Mouse (Mus musculus) neural tube, embryonic 12.5 days (tissue): ENCODE measurements around the gene Fbxo11. TPM values are rescaled to one million over a fixed set of nuclear protein-coding genes. Genes with fewer than 3 reads are reported as not detected.
"Not testable (repeated sequence)": the region's sequence is repeated elsewhere in the genome, so short reads cannot be mapped to it uniquely, and the experiment has no call there.

Experiments
- ATAC-seq: fragments of 200-750 bp; cut with Nextera tagmentation; 2 replicates; pipeline ENCODE4 v1.8.0; 2017; ENCODE audit warnings: low read depth, mild to moderate bottlenecking, moderate TSS enrichment, moderate library complexity; ENCODE audit not compliant: low FRiP score
- H3K27ac ChIP-seq: fragments of 300-500 bp; sonication (generic); 2 replicates; pipeline ENCODE4 v1.5.1; 2016
- H3K27me3 ChIP-seq: fragments of 300-500 bp; sonication (generic); replicated peaks from 2 replicates; pipeline ENCODE4 v1.6.1; 2016; ENCODE audit warnings: mild to moderate bottlenecking
- H3K36me3 ChIP-seq: fragments of 300-500 bp; sonication (generic); 2 replicates; pipeline ENCODE4 v1.6.1; 2016; ENCODE audit warnings: mild to moderate bottlenecking
- H3K4me1 ChIP-seq: fragments of 300-500 bp; sonication (generic); 2 replicates; pipeline ENCODE4 v1.6.1; 2016
- H3K4me2 ChIP-seq: fragments of 300-500 bp; sonication (generic); replicated peaks from 2 replicates; pipeline ENCODE4 v1.6.1; 2016; ENCODE audit warnings: mild to moderate bottlenecking
- H3K4me3 ChIP-seq: fragments of 300-500 bp; sonication (generic); 2 replicates; pipeline ENCODE4 v1.5.1; 2016
- H3K9ac ChIP-seq: fragments of 300-500 bp; sonication (generic); 2 replicates; pipeline ENCODE4 v1.6.1; 2016; ENCODE audit warnings: mild to moderate bottlenecking
- H3K9me3 ChIP-seq: fragments of 300-500 bp; sonication (generic); 2 replicates; pipeline ENCODE4 v1.6.1; 2016; ENCODE audit warnings: mild to moderate bottlenecking
- WGBS: fragments of 180-500 bp; shearing (Covaris S2); methylation state at CpG from one replicate; pipeline ENCODE4 v1.1.7; 2016; 5-methylcytosine and 5-hydroxymethylcytosine counted together
- polyA plus RNA-seq: library from polyadenylated mRNA; unstranded; fragments of >200 nt; fragmentation: Nextera tagmentation; extraction: Ambion mirVana; gene quantifications from 2 replicates; pipeline ENCODE4 v1.2.1, GENCODE M21; 2016

Gene Fbxo11
- polyA plus RNA-seq, 1 experiment from 2014 or later = 38.0 TPM

DNA sequence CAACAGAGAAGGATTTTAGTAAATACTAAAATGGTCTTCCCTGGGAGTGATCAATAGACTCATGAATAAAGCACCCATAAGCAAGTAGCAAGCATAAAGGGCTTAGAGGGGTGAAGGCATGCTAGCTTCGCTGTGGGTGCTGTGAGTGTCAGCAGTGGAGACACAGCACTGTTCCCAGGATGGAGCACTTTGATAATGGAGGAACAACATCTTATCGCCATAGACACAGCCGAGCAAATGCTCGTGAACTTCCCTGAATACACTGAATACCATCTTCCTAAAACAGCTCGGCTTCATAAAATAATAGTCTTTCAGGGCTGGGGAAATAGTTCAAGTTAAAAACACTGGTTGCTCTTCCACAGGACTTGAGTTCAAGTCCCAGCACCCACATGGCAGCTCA lies 33.3 kb downstream of the Fbxo11 start:
- ATAC-seq = no peak
- Histone ChIP-seq H3K9ac (no peak overlapping the region), H3K27me3 (no peaks in the 10 kb centered on the region), H3K4me1 (0 out of 2 replicates have a peak, but pooled peaks cover 3% of the 10 kb centered on the region), H3K36me3 (no peaks in the 10 kb centered on the region), H3K4me2 (no peak overlapping the region), H3K4me3 (no peak overlapping the region), H3K27ac (no peak overlapping the region), H3K9me3 (no peaks in the 10 kb centered on the region)
- WGBS = 92% methylated on average over 5 of the region's 5 CpGs

DNA sequence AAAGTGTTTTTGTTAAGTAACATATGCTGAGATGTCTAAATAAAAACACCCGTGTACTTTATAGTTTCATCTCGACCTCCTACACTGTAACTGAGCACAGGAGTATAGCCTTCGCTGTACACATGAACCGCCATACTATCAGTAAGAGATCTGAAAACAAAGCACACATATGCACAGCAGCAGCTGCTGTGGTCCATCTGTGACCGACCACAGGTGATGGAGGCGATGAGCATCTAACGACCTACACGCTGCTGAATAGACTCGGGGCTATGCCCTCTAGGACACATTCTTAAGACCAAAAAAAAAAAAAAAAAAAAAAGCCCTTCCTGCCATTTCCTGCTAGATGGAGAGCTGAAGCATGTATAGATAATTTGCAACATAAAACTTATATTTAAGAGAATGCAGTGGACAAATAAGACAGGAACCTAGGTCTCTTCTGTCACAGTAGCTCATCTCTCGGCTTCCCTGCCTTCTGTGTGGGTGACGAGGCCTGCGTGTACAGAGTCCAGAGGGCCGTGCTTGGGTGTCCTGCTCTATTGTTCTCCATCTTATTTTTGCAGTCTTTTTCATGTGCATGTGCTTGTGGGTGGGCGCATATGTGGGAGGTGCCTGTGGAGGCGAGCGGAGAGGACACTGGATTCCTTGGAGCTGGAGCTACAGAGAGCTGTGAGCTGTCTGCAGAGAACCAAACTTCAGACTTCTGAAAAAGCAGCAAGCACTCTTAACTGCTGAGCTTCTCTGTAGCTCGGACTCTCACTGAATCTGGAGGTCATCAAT lies 35.7 kb downstream of the Fbxo11 start:
- H3K36me3 ChIP-seq = no peaks in the 10 kb centered on the region
- H3K4me1 ChIP-seq = 0 out of 2 replicates have a peak, but pooled peaks cover 3% of the 10 kb centered on the region
- H3K27ac ChIP-seq = no peak overlapping the region
- H3K4me3 ChIP-seq = no peak overlapping the region
- H3K4me2 ChIP-seq = no peak overlapping the region
- no peak overlapping the region for H3K9ac ChIP-seq
- ATAC-seq = no peak
- 84% methylated on average over 17 of the region's 17 CpGs for WGBS
- no peaks in the 10 kb centered on the region for H3K27me3 ChIP-seq
- no peaks in the 10 kb centered on the region for H3K9me3 ChIP-seq

DNA sequence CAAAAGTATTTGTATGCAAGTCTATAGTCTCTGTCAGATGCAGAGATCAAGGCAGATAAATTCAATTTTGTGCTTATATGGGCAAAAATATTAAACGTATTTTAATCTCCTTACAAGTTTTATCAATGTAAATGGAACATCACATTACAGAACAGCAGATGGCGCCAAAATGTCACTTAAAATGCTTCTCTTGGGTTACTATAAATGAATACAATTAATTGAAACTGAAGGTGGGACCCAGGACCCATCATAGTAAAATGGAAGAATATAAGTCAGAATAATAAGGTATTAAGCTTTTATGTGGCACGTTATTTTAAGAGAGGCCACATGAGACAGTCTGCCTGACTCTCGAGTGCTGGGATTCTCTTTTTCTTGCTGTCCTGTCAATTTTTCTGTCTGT lies 39.9 kb downstream of the Fbxo11 start:
- H3K27ac ChIP-seq = no peak overlapping the region
- no peak overlapping the region for H3K4me3 ChIP-seq
- H3K27me3 ChIP-seq = no peaks in the 10 kb centered on the region
- no peak overlapping the region for H3K9ac ChIP-seq
- H3K36me3 ChIP-seq = no peaks in the 10 kb centered on the region
- 0 out of 2 replicates have a peak, but pooled peaks cover 3% of the 10 kb centered on the region for H3K4me1 ChIP-seq
- H3K4me2 ChIP-seq = no peak overlapping the region
- 52% methylated on average over 4 of the region's 4 CpGs for WGBS
- H3K9me3 ChIP-seq = no peaks in the 10 kb centered on the region
- no peak for ATAC-seq

DNA sequence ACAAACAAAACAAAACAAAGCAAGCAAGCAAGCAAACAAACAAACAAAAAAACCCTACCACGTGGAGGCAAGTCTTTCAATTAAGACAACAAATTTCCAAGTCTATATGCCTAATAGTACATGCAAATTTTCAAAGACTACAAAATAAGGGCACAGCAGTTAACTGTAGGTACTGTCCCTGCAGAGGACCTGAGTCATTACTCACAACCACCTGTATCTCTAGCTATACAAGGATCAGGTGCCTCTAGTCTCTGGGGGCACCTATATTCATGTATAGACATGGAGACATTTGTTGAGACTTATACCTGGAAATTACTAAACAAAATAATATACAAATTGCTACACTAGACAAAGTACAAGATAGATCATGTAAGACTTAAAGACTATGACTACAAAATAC lies 41.2 kb downstream of the Fbxo11 start:
- no peak overlapping the region for H3K9ac ChIP-seq
- no peaks in the 10 kb centered on the region for H3K36me3 ChIP-seq
- H3K27me3 ChIP-seq = no peaks in the 10 kb centered on the region
- no peaks in the 10 kb centered on the region for H3K9me3 ChIP-seq
- H3K4me1 ChIP-seq = no peaks in the 10 kb centered on the region
- H3K27ac ChIP-seq = no peak overlapping the region
- WGBS = 95% methylated on average over 1 of the region's 1 CpGs
- no peak overlapping the region for H3K4me2 ChIP-seq
- no peak for ATAC-seq
- no peak overlapping the region for H3K4me3 ChIP-seq

DNA sequence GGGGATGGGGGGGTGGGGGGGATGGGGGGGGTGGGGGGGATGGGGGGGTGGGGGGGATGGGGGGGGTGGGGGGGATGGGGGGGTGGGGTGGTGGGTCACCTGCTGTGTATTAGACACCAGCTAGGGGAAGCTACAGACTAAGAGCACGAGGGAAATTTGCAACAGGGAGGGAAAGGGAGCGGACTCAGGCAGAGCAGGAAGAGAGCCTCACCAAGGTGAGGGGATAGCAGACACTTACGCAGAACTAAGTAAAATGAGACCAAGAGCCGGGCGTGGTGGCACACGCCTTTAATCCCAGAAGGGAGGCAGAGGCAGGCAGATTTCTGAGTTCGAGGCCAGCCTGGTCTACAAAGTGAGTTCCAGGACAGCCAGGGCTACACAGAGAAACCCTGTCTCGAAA lies 49.1 kb downstream of the Fbxo11 start:
- not testable (repeated sequence) for H3K4me3 ChIP-seq, H3K9me3 ChIP-seq, H3K27ac ChIP-seq, ATAC-seq, H3K4me1 ChIP-seq, H3K4me2 ChIP-seq, H3K27me3 ChIP-seq, H3K9ac ChIP-seq
- 94% methylated on average over 8 of the region's 8 CpGs for WGBS
- H3K36me3 ChIP-seq = peaks cover 36% of the 10 kb centered on the region

DNA sequence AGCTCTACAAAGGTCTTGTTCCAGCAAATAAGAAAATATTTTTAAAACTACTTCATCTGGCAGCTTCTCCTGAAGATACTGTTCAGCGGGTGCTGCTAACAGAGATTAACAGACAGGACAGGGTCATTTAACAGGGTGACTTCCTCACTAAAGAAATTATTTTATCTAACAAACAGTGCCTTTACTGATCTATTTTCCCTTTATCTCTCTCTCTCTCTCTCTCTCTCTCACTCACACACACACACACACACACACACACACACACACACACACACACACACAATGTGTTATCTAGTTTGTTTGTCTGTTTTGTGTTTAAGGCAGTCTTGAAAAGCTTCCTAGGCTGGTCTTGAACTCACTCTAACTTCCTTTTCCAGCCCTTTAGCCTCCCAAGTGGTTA lies 50.6 kb downstream of the Fbxo11 start:
- no peaks in the 10 kb centered on the region for H3K9me3 ChIP-seq
- 93% methylated on average over 1 of the region's 1 CpGs for WGBS
- H3K27me3 ChIP-seq = no peaks in the 10 kb centered on the region
- no peak for ATAC-seq
- H3K27ac ChIP-seq = no peak overlapping the region
- H3K36me3 ChIP-seq = peaks cover 49% of the 10 kb centered on the region
- H3K4me3 ChIP-seq = no peak overlapping the region
- no peaks in the 10 kb centered on the region for H3K4me1 ChIP-seq
- H3K9ac ChIP-seq = no peak overlapping the region
- H3K4me2 ChIP-seq = no peak overlapping the region

DNA sequence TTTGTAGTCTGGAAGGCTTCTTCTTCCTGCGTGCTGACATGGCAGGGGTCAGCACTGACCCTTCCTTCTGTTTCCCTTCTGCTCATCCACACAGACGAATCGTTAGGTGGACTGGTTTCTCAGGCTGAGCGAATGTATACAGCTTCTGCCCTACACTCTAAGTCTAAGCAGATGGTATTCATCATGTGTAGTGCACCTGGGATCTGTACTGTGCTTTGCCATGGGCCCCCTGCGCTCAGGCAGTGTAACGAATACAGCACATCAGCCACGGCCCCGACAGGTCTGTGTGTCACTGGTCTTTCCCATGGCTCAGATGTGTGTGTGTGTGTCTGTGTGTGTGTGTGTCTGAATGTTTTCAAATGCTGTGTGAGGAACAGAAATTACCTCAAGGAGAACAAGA lies 58.1 kb downstream of the Fbxo11 start:
- Histone ChIP-seq H3K9me3 (no peaks in the 10 kb centered on the region), H3K36me3 (peaks cover 72% of the 10 kb centered on the region), H3K4me1 (no peaks in the 10 kb centered on the region), H3K4me2 (no peak overlapping the region), H3K27ac (no peak overlapping the region), H3K4me3 (no peak overlapping the region), H3K9ac (no peak overlapping the region), H3K27me3 (no peaks in the 10 kb centered on the region)
- no peak for ATAC-seq
- 91% methylated on average over 8 of the region's 8 CpGs for WGBS

DNA sequence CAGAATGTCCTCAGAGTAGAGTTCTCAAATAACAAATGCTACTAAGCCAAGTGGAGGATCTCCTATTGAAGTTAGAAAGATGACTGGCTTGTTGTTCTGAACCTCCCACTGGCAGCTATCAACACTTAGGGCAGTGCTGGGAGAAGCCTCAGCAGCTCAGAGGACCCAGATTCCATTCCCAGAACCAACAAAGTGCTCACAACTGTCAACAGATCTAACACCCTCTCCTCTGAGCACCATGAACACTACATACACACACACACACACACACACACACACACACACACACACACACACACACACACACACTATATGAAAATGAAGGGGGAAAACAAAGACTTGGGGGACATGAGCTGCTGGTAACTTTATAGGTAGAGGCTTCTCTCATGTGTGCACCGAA lies 60.2 kb downstream of the Fbxo11 start:
- Histone ChIP-seq H3K36me3 (peaks cover 68% of the 10 kb centered on the region), H3K9me3 (no peaks in the 10 kb centered on the region), H3K27ac (no peak overlapping the region), H3K9ac (no peak overlapping the region), H3K4me2 (no peak overlapping the region), H3K27me3 (no peaks in the 10 kb centered on the region), H3K4me3 (no peak overlapping the region), H3K4me1 (no peaks in the 10 kb centered on the region)
- ATAC-seq = no peak
- WGBS = 100% methylated on average over 1 of the region's 1 CpGs

DNA sequence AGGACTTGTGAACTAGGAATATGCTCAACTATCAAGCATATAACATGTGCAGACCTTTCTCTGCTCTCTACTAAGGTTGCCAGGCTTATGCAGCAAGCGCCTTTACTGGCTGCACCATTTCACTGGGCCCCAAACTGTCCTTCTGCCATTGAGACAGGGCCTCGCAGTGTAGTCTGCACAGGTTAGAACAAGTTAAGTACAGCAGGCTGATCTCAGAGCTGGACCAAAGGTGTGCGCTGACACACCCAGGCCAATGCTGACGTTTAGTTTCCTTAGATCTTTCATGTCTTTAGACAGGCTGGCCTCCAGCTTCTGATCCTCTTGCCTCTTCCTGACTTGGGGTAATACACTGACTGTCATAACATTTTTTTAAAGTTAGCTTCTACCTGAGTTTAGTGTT lies 67.3 kb downstream of the Fbxo11 start:
- no peak overlapping the region for H3K4me3 ChIP-seq
- no peak overlapping the region for H3K9ac ChIP-seq
- peaks cover 80% of the 10 kb centered on the region for H3K36me3 ChIP-seq
- no peak overlapping the region for H3K4me2 ChIP-seq
- H3K9me3 ChIP-seq = no peaks in the 10 kb centered on the region
- 94% methylated on average over 4 of the region's 4 CpGs for WGBS
- no peak overlapping the region for H3K27ac ChIP-seq
- no peaks in the 10 kb centered on the region for H3K4me1 ChIP-seq
- H3K27me3 ChIP-seq = no peaks in the 10 kb centered on the region
- no peak for ATAC-seq

DNA sequence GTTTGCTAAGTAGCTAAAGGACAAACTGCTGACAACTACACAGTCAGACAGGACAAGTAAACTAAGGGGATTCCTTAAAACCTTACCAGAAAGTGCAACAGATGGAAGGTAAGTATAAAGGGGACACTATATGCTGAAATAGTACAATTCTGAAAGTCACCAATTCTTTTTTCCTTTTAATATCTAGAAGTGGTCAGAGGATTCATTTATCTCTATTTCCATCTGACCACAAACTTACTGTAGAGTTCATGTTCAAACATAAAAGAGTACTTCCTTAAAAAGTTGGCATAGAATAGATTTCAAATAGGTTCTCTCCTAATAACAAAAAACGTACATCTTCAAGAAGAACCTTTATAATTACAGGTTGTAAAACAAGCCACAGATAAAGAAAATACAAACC lies 71.8 kb downstream of the Fbxo11 start:
- H3K27me3 ChIP-seq = no peaks in the 10 kb centered on the region
- 92% methylated on average over 1 of the region's 1 CpGs for WGBS
- H3K36me3 ChIP-seq = peaks cover 76% of the 10 kb centered on the region
- no peak overlapping the region for H3K4me2 ChIP-seq
- no peak overlapping the region for H3K27ac ChIP-seq
- no peak overlapping the region for H3K9ac ChIP-seq
- H3K4me1 ChIP-seq = no peaks in the 10 kb centered on the region
- no peak for ATAC-seq
- H3K9me3 ChIP-seq = no peaks in the 10 kb centered on the region
- no peak overlapping the region for H3K4me3 ChIP-seq

DNA sequence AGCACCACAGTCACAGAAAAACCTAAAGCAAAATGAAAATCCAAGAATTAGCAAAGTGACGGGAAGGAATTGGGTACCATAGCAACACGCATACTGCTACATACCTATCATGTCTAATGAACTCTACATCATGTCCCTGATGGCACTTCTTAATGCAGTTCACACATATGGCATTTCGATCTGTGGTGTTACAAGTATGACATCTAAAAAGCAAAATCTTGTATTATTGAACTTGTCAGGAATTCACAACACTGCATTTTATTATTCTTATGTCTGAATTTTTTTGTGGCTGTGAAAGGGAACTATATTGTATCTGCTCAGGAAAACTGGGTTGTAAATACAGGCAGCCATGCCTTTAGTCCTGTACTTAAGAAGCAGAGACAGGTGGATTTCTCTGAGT lies 72.9 kb downstream of the Fbxo11 start:
- H3K9me3 ChIP-seq = no peaks in the 10 kb centered on the region
- H3K27me3 ChIP-seq = no peaks in the 10 kb centered on the region
- no peak overlapping the region for H3K9ac ChIP-seq
- H3K4me1 ChIP-seq = no peaks in the 10 kb centered on the region
- peaks cover 74% of the 10 kb centered on the region for H3K36me3 ChIP-seq
- 91% methylated on average over 3 of the region's 3 CpGs for WGBS
- no peak overlapping the region for H3K4me3 ChIP-seq
- no peak for ATAC-seq
- no peak overlapping the region for H3K4me2 ChIP-seq
- no peak overlapping the region for H3K27ac ChIP-seq

DNA sequence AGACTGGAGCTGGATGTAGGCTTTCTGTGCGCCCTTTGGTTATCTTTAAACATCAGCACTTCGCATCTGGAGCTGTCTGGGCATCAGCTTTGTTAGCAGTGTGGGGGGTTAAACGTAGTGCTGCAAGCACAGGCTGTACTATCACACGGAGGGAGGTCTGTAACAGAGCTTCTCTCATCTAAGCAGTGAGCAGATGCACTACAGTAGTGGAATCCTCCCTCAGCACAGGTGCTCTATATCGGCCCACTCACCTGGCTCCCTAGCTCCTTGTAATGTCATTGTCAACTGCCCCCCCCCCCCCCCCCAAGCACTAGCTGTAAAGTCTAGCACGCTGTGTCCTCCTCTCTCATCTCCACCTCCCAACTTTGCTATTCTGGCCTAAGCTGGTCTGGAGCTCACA lies 77.6 kb downstream of the Fbxo11 start:
- H3K4me3 ChIP-seq = no peak overlapping the region
- no peak overlapping the region for H3K27ac ChIP-seq
- 77% methylated on average over 6 of the region's 6 CpGs for WGBS
- H3K36me3 ChIP-seq = peaks cover 75% of the 10 kb centered on the region
- no peak overlapping the region for H3K9ac ChIP-seq
- no peaks in the 10 kb centered on the region for H3K9me3 ChIP-seq
- no peak for ATAC-seq
- H3K27me3 ChIP-seq = no peaks in the 10 kb centered on the region
- H3K4me2 ChIP-seq = no peak overlapping the region
- no peaks in the 10 kb centered on the region for H3K4me1 ChIP-seq

DNA sequence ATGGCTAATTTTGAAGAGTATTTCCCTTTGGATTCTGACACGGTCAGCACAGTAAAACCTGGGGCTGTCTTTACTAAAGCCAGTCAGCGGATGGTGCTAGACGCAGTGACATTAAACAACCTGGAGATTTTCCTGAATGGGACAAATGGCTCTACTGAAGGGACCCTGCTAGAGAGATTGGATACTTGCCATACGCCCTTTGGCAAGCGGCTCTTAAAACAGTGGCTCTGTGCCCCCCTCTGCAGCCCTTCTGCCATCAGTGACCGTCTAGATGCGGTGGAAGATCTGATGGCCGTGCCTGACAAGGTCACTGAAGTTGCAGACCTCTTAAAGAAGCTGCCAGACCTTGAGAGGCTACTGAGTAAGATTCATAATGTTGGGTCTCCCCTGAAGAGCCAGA lies 79.2 kb downstream of the Fbxo11 start:
- Histone ChIP-seq H3K4me2 (no peak overlapping the region), H3K36me3 (peaks cover 61% of the 10 kb centered on the region), H3K27ac (no peak overlapping the region), H3K27me3 (no peaks in the 10 kb centered on the region), H3K4me1 (no peaks in the 10 kb centered on the region), H3K4me3 (no peak overlapping the region), H3K9me3 (no peaks in the 10 kb centered on the region), H3K9ac (no peak overlapping the region)
- 90% methylated on average over 8 of the region's 8 CpGs for WGBS
- no peak for ATAC-seq
